Mouse (Mus musculus): ENCODE results near the gene Hoxb2. TPM values are rescaled to one million over a fixed set of nuclear protein-coding genes. Genes with fewer than 3 reads are reported as not detected.

The Hoxb2 gene
- polyA plus RNA-seq, 1 experiment from 2014 or later: 45.9 TPM

DNA sequence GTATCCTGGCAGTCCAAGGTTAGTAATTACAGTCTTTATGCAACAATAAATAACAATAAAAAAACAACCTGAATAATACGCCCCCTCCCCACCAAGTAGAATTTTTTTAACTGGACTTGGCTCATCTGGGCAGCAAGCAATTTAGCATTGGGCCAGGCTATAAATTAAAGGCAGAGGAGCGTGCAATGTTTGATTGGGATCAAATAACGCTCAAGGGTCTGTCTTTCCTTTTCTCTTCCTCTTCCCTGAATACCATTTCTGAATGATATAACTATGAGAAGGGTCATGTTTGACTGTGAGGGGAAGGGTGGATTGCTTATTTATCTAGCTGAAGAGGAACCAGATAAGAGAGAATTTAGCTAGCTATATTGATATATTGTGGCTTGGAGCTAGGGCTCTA, 1.3 kb upstream of the Hoxb2 start:
- Histone ChIP-seq H3K4me2 (peak overlapping the region; percentile 49), H3K27ac (peak overlapping the region; percentile 99), H3K36me3 (peaks cover 22% of the 10 kb centered on the region), H3K9ac (peak overlapping the region; percentile 94), H3K4me1 (peaks cover 73% of the 10 kb centered on the region), H3K4me3 (replicated peaks) (peak overlapping the region; percentile 25; the same call in 1 of the 2 replicates), H3K27me3 (no peaks in the 10 kb centered on the region), H3K9me3 (replicated peaks) (no peaks in the 10 kb centered on the region)
- no peak for ATAC-seq (replicated peaks; ENCODE audit: low FRiP score)
- 11% methylated on average over 3 of the region's 3 CpGs for WGBS

DNA sequence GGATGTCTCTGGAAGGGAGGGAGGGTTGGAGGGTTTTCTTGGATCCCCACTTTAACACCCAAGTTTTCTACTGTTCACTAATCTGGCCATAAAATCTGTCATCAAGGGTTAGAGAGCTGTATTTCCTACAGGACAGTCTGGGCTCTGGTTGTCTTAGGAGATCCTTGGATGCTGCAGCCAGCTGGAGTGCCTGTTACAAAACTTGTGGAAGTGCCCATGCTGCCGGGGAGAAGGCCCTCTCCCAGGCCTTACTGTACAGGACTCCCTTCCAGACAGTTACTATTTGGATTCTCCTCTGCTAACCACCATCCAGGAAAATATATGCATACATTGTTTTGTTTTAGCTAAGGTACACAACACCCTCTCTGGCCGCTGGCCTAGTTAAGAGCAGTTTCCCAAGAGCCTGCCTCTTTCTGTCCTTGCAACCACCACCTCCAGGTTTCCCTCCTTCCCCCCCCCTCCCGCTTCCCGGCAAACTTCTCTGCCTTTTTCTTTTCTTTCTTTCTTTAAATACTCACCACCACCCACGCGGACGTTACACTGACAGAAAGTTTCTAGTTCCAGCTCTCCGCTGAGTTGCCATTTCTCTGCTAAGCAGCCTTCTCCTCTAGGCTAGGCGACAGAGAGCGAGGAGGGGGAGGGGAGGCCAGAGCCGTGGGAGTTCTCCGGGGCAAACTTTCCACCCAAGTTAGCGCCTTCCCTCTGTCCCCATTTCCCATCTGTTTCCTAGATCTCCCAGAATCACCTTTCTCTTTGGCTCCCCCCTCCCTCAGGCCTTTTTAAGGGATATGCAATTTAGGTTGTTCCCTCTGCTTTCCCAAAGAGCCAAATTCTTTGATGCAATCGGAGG, 609 bp upstream of the Hoxb2 start:
- Histone ChIP-seq H3K27me3 (no peaks in the 10 kb centered on the region), H3K4me2 (peak overlapping the region; percentile 49), H3K4me1 (peaks cover 71% of the 10 kb centered on the region), H3K4me3 (replicated peaks) (peak overlapping the region; percentile 25), H3K9ac (peak overlapping the region; percentile 94), H3K36me3 (peaks cover 16% of the 10 kb centered on the region), H3K27ac (peak overlapping the region; percentile 99), H3K9me3 (replicated peaks) (no peaks in the 10 kb centered on the region)
- 3% methylated on average over 14 of the region's 14 CpGs for WGBS
- no peak; the same call in 1 of the 2 replicates for ATAC-seq (replicated peaks; ENCODE audit: low FRiP score)

DNA sequence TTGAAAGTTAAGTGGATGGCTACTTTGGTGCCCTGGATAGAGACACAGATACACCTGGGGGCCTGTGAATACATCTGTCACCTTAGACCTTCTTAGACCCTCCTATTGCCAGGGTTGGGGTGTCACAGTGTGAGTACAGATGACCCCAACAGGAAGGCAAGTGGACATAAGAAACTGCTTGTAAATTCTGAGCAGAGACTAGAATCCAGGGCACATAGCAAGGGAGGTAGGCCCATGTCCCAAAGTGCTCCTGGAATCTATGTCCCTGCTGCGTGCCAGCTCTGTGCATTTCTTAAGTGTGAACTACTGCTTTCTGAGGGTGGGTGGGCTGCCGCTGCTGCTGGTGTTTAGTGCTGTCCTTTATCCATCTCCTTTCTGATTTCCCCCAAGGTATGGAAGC, 466 bp downstream of the Hoxb2 start:
- Histone ChIP-seq H3K4me2 (peak overlapping the region; percentile 81), H3K4me1 (peaks cover 68% of the 10 kb centered on the region), H3K27me3 (no peaks in the 10 kb centered on the region), H3K27ac (peak overlapping the region; percentile 99), H3K36me3 (peaks cover 11% of the 10 kb centered on the region), H3K9ac (peak overlapping the region; percentile 94), H3K9me3 (replicated peaks) (no peaks in the 10 kb centered on the region), H3K4me3 (replicated peaks) (peak overlapping the region; percentile 68; the same call in 1 of the 2 replicates)
- 32% methylated on average over 2 of the region's 2 CpGs for WGBS
- no peak for ATAC-seq (replicated peaks; ENCODE audit: low FRiP score)

DNA sequence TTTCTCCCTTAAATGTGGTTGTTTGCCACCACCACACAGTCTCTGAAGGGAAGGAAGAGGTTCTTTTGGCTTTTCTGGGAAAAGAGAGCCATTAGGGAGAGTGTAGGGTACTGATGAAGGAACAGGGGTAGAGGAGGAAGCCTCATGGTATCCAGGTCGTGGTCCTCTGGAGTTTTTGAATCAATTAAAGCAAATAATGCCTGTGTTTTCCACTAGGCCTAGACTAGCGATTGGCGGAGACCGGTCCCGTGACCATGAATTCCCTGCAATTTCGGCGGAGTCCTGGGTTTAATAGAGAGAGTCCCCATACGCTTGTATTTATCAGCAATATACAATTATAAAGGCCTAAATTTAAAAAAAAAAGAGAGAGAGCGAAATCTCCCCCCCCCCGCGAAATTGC, 987 bp downstream of the Hoxb2 start:
- H3K4me3 ChIP-seq (replicated peaks): peak overlapping the region; percentile 68
- peaks cover 68% of the 10 kb centered on the region for H3K4me1 ChIP-seq
- no peaks in the 10 kb centered on the region for H3K27me3 ChIP-seq
- peak overlapping the region; percentile 81 for H3K4me2 ChIP-seq
- H3K27ac ChIP-seq: peak overlapping the region; percentile 99
- WGBS: 5% methylated on average over 11 of the region's 11 CpGs
- H3K9ac ChIP-seq: peak overlapping the region; percentile 94
- peaks cover 6% of the 10 kb centered on the region; the same call in 1 of the 2 replicates for H3K36me3 ChIP-seq
- no peaks in the 10 kb centered on the region for H3K9me3 ChIP-seq (replicated peaks)
- no peak for ATAC-seq (replicated peaks; ENCODE audit: low FRiP score)

DNA sequence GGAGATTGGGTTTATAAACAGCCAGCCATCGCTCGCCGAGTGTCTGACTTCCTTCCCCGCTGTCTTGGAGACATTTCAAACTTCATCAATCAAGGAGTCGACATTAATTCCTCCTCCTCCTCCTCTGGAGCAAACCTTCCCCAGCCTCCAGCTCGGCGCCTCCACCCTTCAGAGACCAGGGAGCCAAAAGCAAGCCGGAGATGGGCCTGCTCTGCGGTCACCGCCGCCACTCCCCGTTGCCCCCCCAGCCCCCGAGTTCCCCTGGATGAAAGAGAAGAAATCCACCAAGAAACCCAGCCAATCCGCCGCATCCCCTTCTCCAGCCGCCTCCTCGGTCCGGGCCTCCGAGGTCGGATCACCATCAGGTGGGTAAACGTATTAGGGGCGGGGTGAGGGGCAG, 1.5 kb downstream of the Hoxb2 start:
- ATAC-seq (replicated peaks; ENCODE audit: low FRiP score): peak; percentile 31
- Histone ChIP-seq H3K27me3 (no peaks in the 10 kb centered on the region), H3K9ac (peak overlapping the region; percentile 94), H3K9me3 (replicated peaks) (no peaks in the 10 kb centered on the region), H3K27ac (peak overlapping the region; percentile 99), H3K4me1 (peaks cover 63% of the 10 kb centered on the region), H3K4me3 (replicated peaks) (peak overlapping the region; percentile 68), H3K4me2 (peak overlapping the region; percentile 81), H3K36me3 (peaks cover under 1% of the 10 kb centered on the region; the same call in 1 of the 2 replicates)
- 1% methylated on average over 21 of the region's 22 CpGs for WGBS

DNA sequence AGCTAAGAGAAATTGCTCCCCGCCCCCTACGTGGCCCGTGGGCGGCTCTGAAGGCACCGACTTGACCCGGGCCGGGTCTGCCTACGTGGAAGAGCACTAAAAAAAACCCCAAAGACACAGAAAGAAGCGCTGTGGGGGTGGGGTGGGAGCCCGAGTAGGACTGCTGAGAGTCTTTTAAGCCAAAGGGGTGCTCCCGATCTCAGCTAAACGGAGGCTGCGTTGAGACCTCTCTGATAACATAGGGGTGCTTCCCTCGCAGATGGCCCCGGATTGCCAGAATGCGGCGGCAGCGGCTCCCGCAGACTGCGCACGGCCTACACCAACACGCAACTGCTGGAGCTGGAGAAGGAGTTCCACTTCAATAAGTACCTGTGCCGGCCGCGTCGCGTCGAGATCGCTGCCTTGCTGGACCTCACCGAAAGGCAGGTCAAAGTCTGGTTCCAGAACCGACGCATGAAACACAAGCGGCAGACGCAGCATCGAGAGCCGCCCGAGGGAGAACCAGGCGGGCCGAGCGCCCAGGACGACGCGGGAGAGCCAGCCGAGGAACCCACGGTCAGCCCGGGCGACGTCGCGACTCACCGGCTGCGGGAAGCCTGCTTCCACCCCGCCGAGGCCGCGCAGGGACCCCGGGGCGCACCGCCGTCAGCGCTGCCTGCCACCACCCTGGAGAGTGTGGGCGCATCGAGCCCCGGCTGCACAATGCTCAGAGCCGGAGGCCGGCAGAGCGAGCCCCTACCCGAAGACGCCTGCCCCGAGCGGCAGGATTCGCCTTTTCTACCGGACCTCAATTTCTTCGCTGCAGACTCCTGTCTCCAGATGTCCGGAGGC, 2.6 kb downstream of the Hoxb2 start:
- H3K9me3 ChIP-seq (replicated peaks): no peaks in the 10 kb centered on the region
- H3K27me3 ChIP-seq: no peaks in the 10 kb centered on the region
- peak overlapping the region; percentile 94 for H3K9ac ChIP-seq
- H3K27ac ChIP-seq: peak overlapping the region; percentile 99
- H3K4me1 ChIP-seq: peaks cover 56% of the 10 kb centered on the region
- no peak for ATAC-seq (replicated peaks; ENCODE audit: low FRiP score)
- H3K36me3 ChIP-seq: no peaks in the 10 kb centered on the region
- under 1% methylated on average over 75 of the region's 75 CpGs for WGBS
- H3K4me3 ChIP-seq (replicated peaks): peak overlapping the region; percentile 68
- peak overlapping the region; percentile 81 for H3K4me2 ChIP-seq

DNA sequence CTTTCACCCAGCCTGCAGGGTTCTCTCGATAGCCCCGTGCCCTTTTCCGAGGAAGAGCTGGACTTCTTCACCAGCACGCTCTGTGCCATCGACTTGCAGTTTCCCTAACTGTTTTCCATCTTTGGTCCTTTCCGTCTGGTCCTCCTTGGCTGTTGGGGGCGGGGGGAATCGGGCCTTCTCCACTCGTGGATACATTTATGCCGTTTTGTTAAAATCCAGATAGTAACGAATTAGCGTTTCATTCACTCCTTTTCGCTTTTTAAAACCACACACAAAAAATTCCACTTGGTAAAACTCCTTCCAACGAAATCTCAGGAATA, 3.2 kb downstream of the Hoxb2 start:
- no peaks in the 10 kb centered on the region for H3K36me3 ChIP-seq
- H3K9me3 ChIP-seq (replicated peaks): no peaks in the 10 kb centered on the region
- H3K9ac ChIP-seq: peak overlapping the region; percentile 94
- ATAC-seq (replicated peaks; ENCODE audit: low FRiP score): no peak
- peak overlapping the region; percentile 81 for H3K4me2 ChIP-seq
- 2% methylated on average over 14 of the region's 14 CpGs for WGBS
- no peaks in the 10 kb centered on the region for H3K27me3 ChIP-seq
- peak overlapping the region; percentile 99 for H3K27ac ChIP-seq
- H3K4me1 ChIP-seq: peaks cover 50% of the 10 kb centered on the region
- peak overlapping the region; percentile 68 for H3K4me3 ChIP-seq (replicated peaks)

DNA sequence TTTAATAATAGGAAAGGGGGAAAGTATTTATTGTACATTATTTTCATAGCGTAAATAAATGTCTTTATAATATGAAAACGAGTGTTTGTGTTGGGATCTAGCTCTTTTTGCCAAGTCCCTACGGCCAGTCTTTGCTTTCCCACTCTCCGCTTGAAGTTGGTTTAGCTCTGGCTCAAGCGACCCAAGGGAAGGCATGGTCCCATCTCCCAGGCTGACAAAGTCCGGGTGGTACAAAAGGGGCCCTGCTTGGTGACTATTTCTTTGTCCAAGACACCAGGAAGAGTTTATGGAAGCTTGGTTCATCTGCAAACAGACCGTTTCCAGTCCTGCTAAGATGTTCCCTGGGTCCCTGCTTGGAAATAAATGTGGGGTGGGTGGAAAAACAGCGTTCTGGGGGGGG, 3.6 kb downstream of the Hoxb2 start:
- Histone ChIP-seq H3K36me3 (no peaks in the 10 kb centered on the region), H3K27me3 (no peaks in the 10 kb centered on the region), H3K9ac (peak overlapping the region; percentile 94), H3K4me2 (peak overlapping the region; percentile 81), H3K4me1 (peaks cover 46% of the 10 kb centered on the region), H3K4me3 (replicated peaks) (peak overlapping the region; percentile 68), H3K27ac (peak overlapping the region; percentile 96), H3K9me3 (replicated peaks) (no peaks in the 10 kb centered on the region)
- no peak for ATAC-seq (replicated peaks; ENCODE audit: low FRiP score)
- 7% methylated on average over 8 of the region's 8 CpGs for WGBS

DNA sequence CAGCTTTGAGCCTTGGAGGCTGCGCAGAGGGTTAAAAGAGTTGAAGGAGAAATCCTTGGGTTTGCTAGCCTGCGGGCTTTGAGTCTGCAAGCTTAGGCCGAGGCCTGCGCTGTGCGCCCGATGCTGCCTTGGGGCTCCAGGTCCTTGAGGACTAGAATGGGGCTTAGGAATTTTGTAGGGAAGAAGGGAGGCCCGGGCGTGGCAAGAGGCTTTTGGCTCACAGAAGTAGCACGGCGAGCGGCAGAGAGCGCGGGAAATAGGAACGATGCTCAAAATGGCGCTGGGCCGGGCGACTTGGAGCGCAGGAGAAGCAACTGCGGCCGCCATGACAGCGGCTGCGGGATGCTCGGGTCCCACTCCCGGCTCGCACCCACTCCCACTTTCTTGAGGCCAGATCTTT, 4.1 kb downstream of the Hoxb2 start:
- H3K4me1 ChIP-seq: peaks cover 41% of the 10 kb centered on the region
- peak overlapping the region; percentile 81 for H3K4me2 ChIP-seq
- H3K27me3 ChIP-seq: no peaks in the 10 kb centered on the region
- peak overlapping the region; percentile 68 for H3K4me3 ChIP-seq (replicated peaks)
- H3K36me3 ChIP-seq: no peaks in the 10 kb centered on the region
- H3K27ac ChIP-seq: peak overlapping the region; percentile 96
- H3K9ac ChIP-seq: peak overlapping the region; percentile 94
- ATAC-seq (replicated peaks; ENCODE audit: low FRiP score): no peak
- WGBS: under 1% methylated on average over 25 of the region's 25 CpGs
- no peaks in the 10 kb centered on the region for H3K9me3 ChIP-seq (replicated peaks)

DNA sequence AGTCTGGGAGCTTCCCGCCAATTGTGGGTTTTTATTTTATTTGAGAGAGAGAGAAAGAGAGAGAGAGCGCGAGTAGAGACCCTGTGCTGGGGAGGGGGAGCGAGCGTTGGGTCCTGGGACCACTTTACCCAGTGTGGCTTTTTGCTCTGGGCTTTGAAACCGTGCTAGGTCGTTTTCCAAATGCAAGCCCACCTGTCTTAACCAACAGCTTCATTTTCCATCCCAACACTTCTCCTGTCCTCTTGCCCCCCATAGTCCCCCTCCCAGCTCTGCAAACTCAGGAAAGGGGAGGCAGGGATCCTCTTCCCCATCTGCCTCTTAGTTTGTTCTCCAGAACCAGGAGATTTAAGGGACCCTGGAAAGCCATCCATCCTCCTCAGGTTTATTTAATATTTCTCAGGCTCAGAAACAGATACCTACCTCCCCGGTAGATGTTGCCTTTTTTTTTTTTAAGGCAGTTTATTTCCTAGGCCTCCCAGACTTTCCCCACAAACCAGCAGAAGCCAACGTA, 4.5 kb downstream of the Hoxb2 start:
- Histone ChIP-seq H3K27me3 (no peaks in the 10 kb centered on the region), H3K9me3 (replicated peaks) (no peaks in the 10 kb centered on the region), H3K36me3 (no peaks in the 10 kb centered on the region), H3K4me1 (peaks cover 36% of the 10 kb centered on the region), H3K9ac (peak overlapping the region; percentile 94), H3K4me3 (replicated peaks) (peak overlapping the region; percentile 68), H3K4me2 (peak overlapping the region; percentile 81), H3K27ac (peak overlapping the region; percentile 96)
- ATAC-seq (replicated peaks; ENCODE audit: low FRiP score): no peak
- 6% methylated on average over 9 of the region's 9 CpGs for WGBS

DNA sequence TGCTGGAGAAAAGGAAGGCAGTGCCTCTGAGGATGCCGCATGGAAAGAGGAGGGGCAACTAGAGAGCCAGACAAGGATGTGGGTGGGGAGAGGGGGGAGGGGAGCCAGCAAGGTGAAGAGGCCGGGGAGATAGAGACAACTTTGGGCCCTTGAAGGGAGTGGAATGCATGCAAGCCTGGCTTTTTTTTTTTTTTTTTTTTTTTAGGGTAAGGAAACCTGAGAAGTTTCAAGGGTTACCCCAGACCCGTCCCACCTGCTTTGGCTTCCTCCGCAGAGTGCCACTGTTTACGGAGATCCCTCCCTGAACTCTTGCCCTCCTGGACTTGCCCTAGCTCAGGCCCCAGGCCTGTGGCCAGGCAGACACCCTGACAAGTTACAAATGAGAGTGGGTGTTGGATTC, 13.5 kb downstream of the Hoxb2 start:
- WGBS: 17% methylated on average over 5 of the region's 5 CpGs
- Histone ChIP-seq H3K4me2 (no peak overlapping the region), H3K9me3 (replicated peaks) (no peaks in the 10 kb centered on the region), H3K9ac (no peak overlapping the region), H3K4me3 (replicated peaks) (no peak overlapping the region), H3K36me3 (no peaks in the 10 kb centered on the region), H3K27ac (no peak overlapping the region; the same call in 1 of the 2 replicates), H3K4me1 (peaks cover 37% of the 10 kb centered on the region), H3K27me3 (peaks cover 37% of the 10 kb centered on the region)
- peak; percentile 80 for ATAC-seq (replicated peaks; ENCODE audit: low FRiP score)
